Mouse (Mus musculus) MEL (cell line): Measurements from ENCODE around the gene Zfp871.
"Not testable (repeated sequence)": the region's sequence is repeated elsewhere in the genome, so short reads cannot be mapped to it uniquely, and the experiment has no call there.

Experiments used
- CTCF ChIP-seq, 3 experiments: IDR thresholded peaks in 2 of 3; conservative IDR thresholded peaks in 1 of 3; 2 replicates each; pipeline ENCODE4 v1.5.1; 2011 to 2012; ENCODE audit warnings: low read length in 3 of 3, low read depth in 2 of 3, mild to moderate bottlenecking in 2 of 3, improper control_type of control experiment in 1 of 3, inconsistent platforms in 1 of 3, mixed read lengths in 1 of 3, moderate library complexity in 1 of 3; ENCODE audit not compliant: control insufficient read depth in 1 of 3, insufficient read depth in 1 of 3, poor library complexity in 1 of 3, severe bottlenecking in 1 of 3
- E2F4 ChIP-seq: IDR thresholded peaks from 2 replicates; pipeline ENCODE4 v1.6.1; 2011; ENCODE audit warnings: low read depth, low read length, improper control_type of control experiment, borderline replicate concordance
- EP300 ChIP-seq, 2 experiments: IDR thresholded peaks; 2 replicates each; pipeline ENCODE4 v1.6.1; 2011; ENCODE audit warnings: improper control_type of control experiment in 2 of 2, low read length in 2 of 2, low read depth in 1 of 2, mild to moderate bottlenecking in 1 of 2
- GABPA ChIP-seq: IDR thresholded peaks from 2 replicates; pipeline ENCODE4 v1.6.1; 2012; ENCODE audit warnings: low read depth, mild to moderate bottlenecking, inconsistent platforms, low read length, improper control_type of control experiment, moderate library complexity
- HCFC1 ChIP-seq: IDR thresholded peaks from 2 replicates; pipeline ENCODE4 v1.6.1; 2012; ENCODE audit warnings: low read depth, mild to moderate bottlenecking, inconsistent platforms, low read length, improper control_type of control experiment, moderate library complexity
- JUND ChIP-seq: IDR thresholded peaks from 2 replicates; pipeline ENCODE4 v1.6.1; 2011; ENCODE audit warnings: low read depth, mild to moderate bottlenecking, improper control_type of control experiment, low read length
- KAT2A ChIP-seq: conservative IDR thresholded peaks from 2 replicates; pipeline ENCODE4 v1.6.1; 2012; ENCODE audit warnings: low read depth, low read length, improper control_type of control experiment, inconsistent platforms
- MYC ChIP-seq: IDR thresholded peaks from 2 replicates; pipeline ENCODE4 v1.6.1; 2011; ENCODE audit warnings: low read depth, mild to moderate bottlenecking, low read length, improper control_type of control experiment, moderate library complexity
- POLR2AphosphoS2 ChIP-seq: IDR thresholded peaks from 2 replicates; pipeline ENCODE4 v1.6.1; 2011; ENCODE audit warnings: low read length, improper control_type of control experiment
- POLR2AphosphoS5 ChIP-seq: IDR thresholded peaks from 2 replicates; pipeline ENCODE4 v1.6.1; 2012; ENCODE audit warnings: low read depth, borderline replicate concordance, mild to moderate bottlenecking, inconsistent platforms, low read length, moderate library complexity, mixed read lengths
- TAL1 ChIP-seq: IDR thresholded peaks from 2 replicates; pipeline ENCODE4 v1.6.1; 2012; ENCODE audit warnings: mild to moderate bottlenecking, inconsistent platforms, low read length, moderate library complexity, mixed read lengths
- ZMIZ1 ChIP-seq: IDR thresholded peaks from 2 replicates; pipeline ENCODE4 v1.6.1; 2012; ENCODE audit warnings: low read depth, mild to moderate bottlenecking, inconsistent platforms, low read length, improper control_type of control experiment, moderate library complexity

DNA sequence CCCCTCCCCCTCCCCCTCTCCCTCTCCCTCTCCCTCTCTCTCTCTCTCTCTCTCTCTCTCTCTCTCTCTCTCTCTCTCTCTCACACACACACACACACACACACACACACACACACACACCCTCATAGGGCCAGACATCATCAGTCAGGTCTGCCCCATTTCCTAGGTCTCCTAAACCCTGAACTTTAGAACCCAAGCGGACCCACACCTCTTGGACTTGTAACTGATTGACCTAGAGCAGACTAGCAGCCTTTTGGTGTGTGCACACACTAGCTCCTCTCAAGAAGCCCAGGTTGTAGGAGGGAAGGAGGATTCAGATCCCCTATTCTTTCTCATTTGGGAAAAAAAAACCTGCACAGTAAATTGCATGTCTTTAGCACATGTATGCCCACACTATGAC is 65.9 kb downstream of the Zfp871 start:
- TF ChIP-seq JUND; EP300 (IDR thresholded peaks at IDR 0.05; ENCODE audit: low read depth in 1 of 2, low read length in 2 of 2); KAT2A; POLR2AphosphoS2; GABPA; CTCF (IDR thresholded peaks at IDR 0.05 in 2 of 3, conservative IDR thresholded peaks at IDR 0.05 in 1 of 3; ENCODE audit: control insufficient read depth in 1 of 3, insufficient read depth in 1 of 3, low read depth in 2 of 3, low read length in 3 of 3, poor library complexity in 1 of 3, severe bottlenecking in 1 of 3); MYC; ZMIZ1; TAL1; POLR2AphosphoS5; E2F4; HCFC1: not testable (repeated sequence)
